Mouse (Mus musculus) splenic B cell, adult 2 months (primary cell): ENCODE measurements around the gene Il12rb1.

Experiments
- DNase-seq: peaks from one replicate; pipeline ENCODE4 v3.0.0-alpha.2; 2011; ENCODE audit warnings: low read depth, low spot score
- H3K27me3 ChIP-seq: 2 replicates; pipeline ENCODE4 v1.6.1; 2012; ENCODE audit warnings: mild to moderate bottlenecking, low read length, moderate library complexity, mixed read lengths; ENCODE audit not compliant: control insufficient read depth, poor library complexity, insufficient read depth, severe bottlenecking
- H3K36me3 ChIP-seq: 2 replicates; pipeline ENCODE4 v1.6.1; 2012; ENCODE audit warnings: mild to moderate bottlenecking, low read length, moderate library complexity, mixed read lengths; ENCODE audit not compliant: control insufficient read depth, poor library complexity, insufficient read depth, severe bottlenecking

The Il12rb1 gene

DNA sequence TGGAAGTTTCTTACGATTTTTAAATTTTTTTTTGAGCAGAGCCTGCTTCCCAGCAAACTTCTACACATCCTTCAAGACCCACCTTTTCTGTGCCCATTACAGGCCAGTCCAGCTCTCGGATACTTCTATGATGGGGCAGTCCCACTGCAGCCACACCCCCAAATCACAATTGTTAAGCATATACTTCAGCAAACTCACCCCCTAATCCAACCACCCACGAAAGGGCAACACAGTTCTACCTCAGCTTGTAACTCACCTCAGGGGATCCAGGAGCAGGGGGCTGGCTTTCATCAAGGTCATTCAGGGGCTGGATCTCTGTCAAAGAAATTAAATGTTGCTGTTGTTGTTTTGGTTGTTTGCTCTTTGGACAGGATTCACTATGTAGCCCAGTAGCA lies 21.2 kb upstream of the Il12rb1 start:
- no peak for DNase-seq
- no peaks in the 10 kb centered on the region for H3K27me3 ChIP-seq
- H3K36me3 ChIP-seq: peaks cover 30% of the 10 kb centered on the region

DNA sequence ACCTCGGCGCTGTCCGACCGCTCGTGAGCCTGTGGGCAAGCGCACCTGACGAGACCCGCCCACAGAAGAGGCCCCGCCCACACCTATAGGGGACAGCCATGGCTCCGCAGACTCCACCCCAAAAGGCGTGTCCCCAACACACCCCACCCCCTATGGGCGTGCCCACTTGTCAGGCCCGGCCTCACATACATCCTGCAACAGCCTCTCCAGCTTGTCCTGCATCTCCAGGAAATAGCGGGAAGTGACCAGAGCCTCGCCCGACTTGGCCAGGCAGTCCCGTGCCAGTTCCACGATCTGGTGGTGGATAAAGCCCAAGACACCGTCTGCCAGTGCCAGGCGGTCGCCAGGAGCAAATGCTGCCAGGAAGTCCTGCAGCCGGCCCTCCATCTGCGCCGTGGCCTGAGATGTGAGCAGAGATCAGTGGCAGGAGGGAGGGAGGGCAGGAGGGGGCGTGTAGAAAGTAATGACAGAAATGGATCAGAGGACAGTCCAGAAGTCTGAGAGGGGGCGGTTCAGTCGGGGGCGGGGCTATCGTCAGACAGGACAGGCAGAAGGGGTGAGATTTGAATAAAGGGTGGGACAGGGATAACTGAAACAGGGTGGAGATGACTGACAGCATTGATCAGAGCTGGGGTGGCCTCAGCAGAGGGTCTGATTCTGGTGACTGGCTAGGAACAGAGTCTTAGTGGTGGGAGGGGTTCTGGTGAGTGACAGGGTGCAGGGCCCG lies 20.1 kb upstream of the Il12rb1 start:
- H3K27me3 ChIP-seq: no peaks in the 10 kb centered on the region
- H3K36me3 ChIP-seq: peaks cover 29% of the 10 kb centered on the region
- no peak for DNase-seq

DNA sequence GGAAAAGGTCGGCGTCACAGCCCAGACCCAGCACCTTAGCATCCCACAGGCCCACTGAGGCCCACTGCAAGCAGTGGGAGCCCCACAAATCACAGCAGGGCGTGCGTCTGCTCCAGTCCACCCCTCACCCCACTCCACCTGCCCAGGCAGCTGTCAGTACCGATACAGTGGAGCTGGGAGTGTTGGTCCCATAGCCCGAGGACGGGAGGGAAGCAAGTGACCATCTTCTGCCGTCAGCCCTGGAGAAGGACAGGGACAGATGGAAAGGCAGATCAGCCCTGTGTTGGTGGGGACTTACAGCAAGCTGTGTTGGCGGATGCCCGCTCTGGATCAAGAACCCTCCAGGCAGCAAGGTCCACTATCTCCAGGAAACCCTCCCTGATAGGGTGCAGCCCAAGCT lies 19.2 kb upstream of the Il12rb1 start:
- DNase-seq: no peak
- H3K27me3 ChIP-seq: no peaks in the 10 kb centered on the region
- H3K36me3 ChIP-seq: peaks cover 24% of the 10 kb centered on the region

DNA sequence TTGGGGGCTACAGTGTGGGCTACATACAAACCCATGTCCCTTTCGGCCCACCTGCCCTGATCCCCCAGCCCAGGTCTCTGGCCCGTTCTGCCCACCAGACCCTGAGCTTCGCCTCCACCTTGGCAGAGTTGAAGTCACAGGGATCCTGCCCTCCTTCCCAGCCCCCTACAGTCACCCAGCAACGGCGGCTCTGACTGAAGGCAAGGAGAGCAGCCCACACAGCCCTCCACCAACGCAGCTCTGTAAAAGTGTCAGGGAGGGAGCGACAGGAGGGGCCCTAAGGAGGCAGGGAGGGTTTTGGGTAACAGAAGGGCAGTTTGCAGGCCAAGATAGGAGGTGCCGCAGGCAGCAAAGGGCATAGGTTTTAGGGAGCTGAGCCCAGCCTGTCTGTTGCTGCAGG lies 17.4 kb upstream of the Il12rb1 start:
- peaks cover 21% of the 10 kb centered on the region for H3K36me3 ChIP-seq
- no peak for DNase-seq

DNA sequence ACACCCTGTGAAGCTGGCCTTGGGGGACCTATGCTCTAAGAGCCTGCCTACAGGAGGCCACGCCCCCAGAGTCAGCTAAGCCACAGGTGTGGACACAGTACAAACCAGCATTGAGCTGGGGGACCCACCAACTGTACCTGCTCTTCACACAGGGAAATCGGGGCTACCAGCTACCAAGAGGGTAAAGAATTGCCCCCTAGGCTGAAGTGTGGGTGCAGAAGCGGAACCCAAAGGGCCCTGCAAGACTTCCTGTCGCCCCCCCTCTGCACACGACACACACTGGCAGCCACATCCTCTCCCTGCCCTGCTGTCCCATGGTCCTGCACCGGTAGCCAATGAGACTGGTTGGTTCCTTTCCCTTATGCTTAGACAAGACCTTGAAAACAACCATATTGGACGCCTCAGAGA lies 17.0 kb upstream of the Il12rb1 start:
- DNase-seq: peak; percentile 84
- H3K27me3 ChIP-seq: no peaks in the 10 kb centered on the region
- peaks cover 18% of the 10 kb centered on the region for H3K36me3 ChIP-seq

More for the DNA sequence above, 17.4 kb upstream of the Il12rb1 start:
- H3K27me3 ChIP-seq: no peaks in the 10 kb centered on the region

DNA sequence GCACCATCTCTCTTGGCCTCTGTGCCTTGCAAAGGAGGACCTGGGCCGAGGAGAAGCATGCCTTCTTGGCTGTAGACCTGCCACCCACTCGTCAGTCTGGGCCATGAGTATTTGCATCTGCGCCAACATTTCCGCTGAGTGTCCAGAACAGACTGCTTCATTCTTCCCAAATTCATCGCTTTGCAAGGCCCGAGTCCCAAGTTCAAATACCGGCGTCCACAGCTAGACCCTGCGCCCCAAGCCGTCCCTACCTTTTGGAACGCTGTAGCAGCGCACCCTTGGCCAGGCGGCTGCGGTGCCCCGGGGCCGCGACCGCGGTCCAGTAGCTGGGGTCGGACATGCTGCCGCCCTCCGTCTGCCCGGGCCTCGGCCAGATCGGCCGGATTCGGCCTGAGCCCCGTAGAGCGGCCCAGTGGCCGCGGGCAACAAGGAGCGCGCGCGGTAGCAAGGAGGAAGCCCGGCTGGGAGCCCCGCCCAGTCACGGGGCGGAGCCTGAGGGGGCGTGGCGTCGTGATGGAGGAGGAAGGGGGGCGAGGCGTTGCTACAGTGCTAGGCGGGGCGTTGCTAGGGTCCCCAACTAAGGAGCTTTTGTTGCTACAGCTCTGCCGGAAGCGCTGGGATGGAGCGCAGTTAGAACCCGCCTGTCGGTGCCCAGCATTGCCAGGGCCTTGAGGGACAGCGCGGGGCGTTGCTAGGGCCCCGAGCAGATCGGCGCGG lies 16.1 kb upstream of the Il12rb1 start:
- DNase-seq: peak; percentile 98

DNA sequence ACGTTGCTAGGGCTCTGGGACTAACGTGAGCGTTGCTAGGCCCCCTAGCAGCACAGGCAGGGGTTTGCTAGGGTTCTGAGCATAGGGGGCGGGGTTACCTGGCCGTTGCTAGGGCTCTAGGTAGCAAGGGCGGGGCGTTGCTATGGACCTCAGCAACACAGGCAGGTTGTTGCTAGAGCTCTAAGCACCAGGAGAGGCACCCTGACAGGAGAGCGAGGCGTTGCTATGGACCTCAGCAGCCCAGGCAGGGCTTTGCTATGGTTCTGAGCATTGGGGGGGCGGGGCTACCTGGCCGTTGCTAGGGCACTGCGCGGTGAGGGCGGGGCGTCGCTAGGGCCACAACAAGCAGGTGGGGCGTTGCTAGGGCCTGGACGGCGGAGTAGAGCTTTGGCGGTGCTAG lies 15.5 kb upstream of the Il12rb1 start:
- H3K36me3 ChIP-seq: peaks cover 14% of the 10 kb centered on the region
- DNase-seq: peak; percentile 93
- no peaks in the 10 kb centered on the region for H3K27me3 ChIP-seq

More for the DNA sequence above, 16.1 kb upstream of the Il12rb1 start:
- Histone ChIP-seq H3K27me3 (no peaks in the 10 kb centered on the region), H3K36me3 (peaks cover 17% of the 10 kb centered on the region)

DNA sequence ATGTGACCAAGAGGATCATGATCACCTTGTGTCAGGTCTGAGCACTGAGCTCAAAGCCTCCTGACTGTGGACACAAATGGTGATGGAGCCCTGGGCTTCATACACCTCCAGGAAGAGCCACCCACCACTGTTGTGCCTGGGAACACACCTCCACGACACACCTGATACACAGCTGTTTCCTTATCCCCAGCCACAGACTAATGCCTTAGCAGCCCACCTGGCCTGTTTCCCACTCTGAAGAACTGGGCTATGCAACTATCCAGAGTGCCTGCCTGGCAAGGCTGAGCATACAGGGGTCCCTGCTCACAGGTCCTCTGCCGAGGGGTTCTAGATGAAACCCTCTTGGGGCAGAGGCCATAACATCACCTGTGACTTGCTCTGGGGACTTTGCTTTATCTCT lies 14.0 kb upstream of the Il12rb1 start:
- no peak for DNase-seq
- H3K27me3 ChIP-seq: no peaks in the 10 kb centered on the region
- peaks cover 4% of the 10 kb centered on the region; the same call in 1 of the 2 replicates for H3K36me3 ChIP-seq

GRCm38 (mm10) chr8:70795370-70795769 lies 12.9 kb upstream of the Il12rb1 start:
- DNase-seq: no peak
- H3K27me3 ChIP-seq: no peaks in the 10 kb centered on the region
- peaks cover 1% of the 10 kb centered on the region; the same call in 1 of the 2 replicates for H3K36me3 ChIP-seq

- peaks cover 1% of the 10 kb centered on the region; the same call in 1 of the 2 replicates for H3K36me3 ChIP-seq
- H3K27me3 ChIP-seq: no peaks in the 10 kb centered on the region
- no peak for DNase-seq
Observed at GRCm38 (mm10) chr8:70796403-70797080, 11.7 kb upstream of the Il12rb1 start.

DNA sequence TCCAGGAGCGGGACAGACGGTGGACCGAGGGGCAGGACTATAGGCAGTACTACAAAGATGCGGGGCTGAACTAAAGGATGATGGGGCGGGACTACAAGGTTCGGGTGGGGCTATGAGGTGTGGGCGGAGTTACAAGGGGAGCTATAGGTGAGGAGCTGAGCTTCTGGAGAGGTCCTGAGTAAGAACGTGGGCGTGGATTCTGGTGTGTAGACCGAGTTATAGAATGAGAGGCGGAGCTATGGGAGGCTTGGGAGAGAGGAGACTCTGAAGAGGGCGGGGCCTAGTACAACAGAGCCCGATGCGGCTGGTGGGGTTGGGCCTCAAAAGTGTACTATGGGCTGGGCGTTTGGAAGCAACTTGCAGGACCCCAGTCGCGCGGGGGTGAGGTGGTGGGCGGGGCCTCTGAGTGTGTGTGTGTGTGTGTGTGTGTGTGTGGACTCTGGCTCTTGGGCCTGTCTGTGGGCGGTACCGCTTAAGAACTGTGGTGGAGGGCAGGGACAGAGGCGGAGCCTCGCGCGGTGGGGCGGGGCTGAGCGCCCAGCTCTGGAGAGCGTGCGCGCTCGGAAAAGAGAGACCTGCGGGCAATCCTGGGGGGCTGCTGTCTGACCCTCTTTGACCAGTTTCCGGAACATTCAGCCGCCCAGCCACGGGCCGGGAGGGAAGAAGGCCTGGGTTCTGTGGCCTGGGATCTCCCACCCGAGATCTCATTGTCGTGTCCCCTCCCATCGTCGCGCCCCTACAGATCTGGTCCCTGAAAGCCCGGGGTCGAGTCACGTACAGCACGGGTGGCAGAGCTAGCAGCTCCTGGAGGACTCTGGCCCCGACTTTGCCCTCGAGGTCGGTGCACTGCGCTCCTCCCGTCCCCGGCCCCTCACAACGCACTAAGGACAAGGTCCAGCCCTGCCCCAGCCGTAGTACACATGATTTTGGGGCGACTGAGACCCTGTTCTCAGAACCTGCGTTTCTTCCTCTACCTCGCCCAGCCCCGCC lies 10.9 kb upstream of the Il12rb1 start:
- Histone ChIP-seq H3K36me3 (peaks cover 1% of the 10 kb centered on the region; the same call in 1 of the 2 replicates), H3K27me3 (no peaks in the 10 kb centered on the region)
- DNase-seq: peak; percentile 91

DNA sequence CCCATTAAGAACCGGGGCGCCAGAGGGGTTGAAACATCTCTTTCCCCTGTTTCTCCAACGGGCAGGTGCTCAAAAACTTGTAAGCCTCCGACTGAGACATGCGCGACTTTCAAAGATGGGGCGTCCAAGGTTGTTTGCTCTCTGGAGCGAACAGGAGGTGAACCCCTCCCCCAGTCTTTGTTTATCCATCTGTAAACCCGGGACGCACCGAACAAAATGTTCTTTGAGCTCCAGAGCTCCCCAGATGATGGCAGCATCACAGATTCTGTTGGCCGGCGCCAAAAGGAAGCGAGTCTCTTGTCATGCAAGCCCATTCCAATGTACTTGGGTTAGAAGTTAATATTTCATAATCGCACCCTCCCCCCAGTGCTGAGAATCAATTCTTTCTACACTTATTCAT lies 10.0 kb upstream of the Il12rb1 start:
- no peak for DNase-seq
- Histone ChIP-seq H3K36me3 (peaks cover 1% of the 10 kb centered on the region; the same call in 1 of the 2 replicates), H3K27me3 (no peaks in the 10 kb centered on the region)

DNA sequence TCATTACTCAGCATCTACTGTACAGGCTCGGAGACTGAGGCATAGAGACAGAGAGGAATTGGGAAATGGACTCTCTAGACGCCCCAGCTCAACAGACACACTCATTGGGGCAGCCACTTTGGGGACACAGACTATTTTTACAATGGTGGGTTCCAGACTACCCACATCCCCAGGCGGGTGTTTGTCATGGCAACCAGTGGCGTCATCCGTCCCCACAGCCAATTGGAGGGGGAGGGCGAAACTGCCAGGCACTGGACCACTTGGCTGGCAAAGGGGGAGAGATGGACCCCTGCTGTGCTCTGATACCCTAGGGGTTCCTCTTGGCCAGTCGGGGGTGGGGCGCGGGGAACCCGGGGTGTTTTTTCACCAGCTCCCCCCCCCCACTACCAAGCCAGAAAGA lies 7.6 kb upstream of the Il12rb1 start:
- no peak for DNase-seq
- no peaks in the 10 kb centered on the region for H3K27me3 ChIP-seq
- peaks cover 1% of the 10 kb centered on the region; the same call in 1 of the 2 replicates for H3K36me3 ChIP-seq

- Histone ChIP-seq H3K27me3 (no peaks in the 10 kb centered on the region), H3K36me3 (peaks cover 1% of the 10 kb centered on the region; the same call in 1 of the 2 replicates)
- peak; percentile 53 for DNase-seq
Observed at GRCm38 (mm10) chr8:70801156-70801555, 7.1 kb upstream of the Il12rb1 start.
